Mouse (Mus musculus): ENCODE results near the gene Gm2007.
"Not testable (repeated sequence)": the region's sequence is repeated elsewhere in the genome, so short reads cannot be mapped to it uniquely, and the experiment has no call there.

The Gm2007 gene

GRCm38 (mm10) chr2:175741237-175741636 lies at the start of gene Gm2007:
Gene Gm2007 (plus strand): TSS chr2:175741537.
- DNase-seq (ENCODE audit: low read depth): not testable (repeated sequence)

GRCm38 (mm10) chr2:175703546-175703945 lies 37.8 kb upstream of the Gm2007 start, which contains the start of gene Zfp969:
Gene Zfp969 (minus strand): TSS chr2:175703646.
- not testable (repeated sequence) for DNase-seq (ENCODE audit: low read depth)

- DNase-seq (ENCODE audit: low read depth): not testable (repeated sequence)
Observed at GRCm38 (mm10) chr2:175800993-175801392, 59.7 kb downstream of the Gm2007 start, which contains the start of gene Gm14288. Gene Gm14288 (minus strand): TSS chr2:175801093.
